12 mouse cellular contexts compared by ENCODE assay signal in the genomic region with DNA sequence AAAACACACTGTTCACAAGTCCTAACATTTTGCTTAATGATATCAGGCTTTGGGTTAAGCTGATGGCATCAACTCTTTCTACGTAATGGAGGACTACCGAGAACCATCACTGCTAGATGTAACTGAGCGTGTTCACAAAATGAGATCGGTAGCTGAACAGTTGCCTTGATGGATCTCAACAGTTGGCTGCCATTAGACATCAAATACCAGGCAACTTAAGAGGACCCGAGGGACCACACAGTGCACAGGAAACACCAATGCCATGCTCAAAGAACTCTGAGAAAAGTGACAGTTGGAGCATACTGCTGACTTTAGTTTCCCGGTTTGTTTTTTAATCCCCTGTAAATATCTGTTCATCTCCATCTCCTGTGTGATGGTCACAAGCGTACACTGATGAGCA.
"Had no signal": no experiment of that assay in that cellular context is flagged by ENCODE, and none has a peak within 500 bp of the region (broad histone marks: within the 10 kb centered on the region; RNA-seq: fewer than 3 reads in every experiment).

No protein-coding gene starts in this region.

- DNase-seq: kidney, adult 2 months; kidney, postnatal 25 days; left cerebral cortex, postnatal 4 days; liver, embryonic 13.5 days; lung, adult 2 months; lung, postnatal 14 days; lung, postnatal 4 days; midbrain, embryonic 14.5 days; thymus, postnatal 25 days had no signal

- H3K27ac ChIP-seq: kidney, postnatal 0 days; liver, embryonic 13.5 days had no signal

- H3K9me3 ChIP-seq: liver, embryonic 13.5 days had no signal

- H3K9ac ChIP-seq: liver, embryonic 13.5 days had no signal

- H3K4me1 ChIP-seq: liver, embryonic 13.5 days had no signal

- H3K4me3 ChIP-seq: liver, embryonic 13.5 days had no signal

- H3K4me2 ChIP-seq: liver, embryonic 13.5 days; midbrain, embryonic 11.5 days had no signal

- H3K27me3 ChIP-seq: liver, embryonic 13.5 days had no signal

- H3K36me3 ChIP-seq: liver, embryonic 13.5 days had no signal

- ATAC-seq: intestine, postnatal 0 days had no signal
